Mouse (Mus musculus) stomach, embryonic 15.5 days (tissue): ENCODE measurements around the gene D430042O09Rik. TPM values are rescaled to one million over a fixed set of nuclear protein-coding genes. Genes with fewer than 3 reads are reported as not detected.

ENCODE experiments used
- ATAC-seq: fragments of 200-750 bp; cut with Nextera tagmentation; 2 replicates; pipeline ENCODE4 v1.8.0; 2017; ENCODE audit warnings: low read depth, moderate number of reproducible peaks, moderate TSS enrichment; ENCODE audit not compliant: insufficient read depth, low FRiP score
- H3K27ac ChIP-seq: fragments of 300-500 bp; sonication (generic); 2 replicates; pipeline ENCODE4 v1.5.1; 2015; ENCODE audit warnings: mild to moderate bottlenecking, inconsistent platforms
- H3K27me3 ChIP-seq: fragments of 300-500 bp; sonication (generic); replicated peaks from 2 replicates; pipeline ENCODE4 v1.6.1; 2015; ENCODE audit warnings: inconsistent platforms
- H3K36me3 ChIP-seq: fragments of 300-500 bp; sonication (generic); 2 replicates; pipeline ENCODE4 v1.6.1; 2015; ENCODE audit warnings: inconsistent platforms
- H3K4me1 ChIP-seq: fragments of 300-500 bp; sonication (generic); 2 replicates; pipeline ENCODE4 v1.6.1; 2015; ENCODE audit warnings: inconsistent platforms
- H3K4me2 ChIP-seq: fragments of 300-500 bp; sonication (generic); 2 replicates; pipeline ENCODE4 v1.6.1; 2015; ENCODE audit warnings: mild to moderate bottlenecking, inconsistent platforms
- H3K4me3 ChIP-seq: fragments of 300-500 bp; sonication (generic); replicated peaks from 2 replicates; pipeline ENCODE4 v1.5.1; 2015; ENCODE audit warnings: inconsistent platforms
- H3K9ac ChIP-seq: fragments of 300-500 bp; sonication (generic); 2 replicates; pipeline ENCODE4 v1.6.1; 2015; ENCODE audit warnings: inconsistent platforms
- H3K9me3 ChIP-seq: fragments of 300-500 bp; sonication (generic); 2 replicates; pipeline ENCODE4 v1.6.1; 2016; ENCODE audit warnings: inconsistent platforms
- WGBS: fragments of 180-500 bp; shearing (Covaris S2); methylation state at CpG from one replicate; pipeline ENCODE4 v1.1.7; 2015; 5-methylcytosine and 5-hydroxymethylcytosine counted together
- polyA plus RNA-seq: library from polyadenylated mRNA; unstranded; fragments of >200 nt; fragmentation: Nextera tagmentation; extraction: Ambion mirVana; gene quantifications from 2 replicates; pipeline ENCODE4 v1.2.1, GENCODE M21; 2015

D430042O09Rik gene
- polyA plus RNA-seq, 1 experiment from 2014 or later = 6.0 TPM

DNA sequence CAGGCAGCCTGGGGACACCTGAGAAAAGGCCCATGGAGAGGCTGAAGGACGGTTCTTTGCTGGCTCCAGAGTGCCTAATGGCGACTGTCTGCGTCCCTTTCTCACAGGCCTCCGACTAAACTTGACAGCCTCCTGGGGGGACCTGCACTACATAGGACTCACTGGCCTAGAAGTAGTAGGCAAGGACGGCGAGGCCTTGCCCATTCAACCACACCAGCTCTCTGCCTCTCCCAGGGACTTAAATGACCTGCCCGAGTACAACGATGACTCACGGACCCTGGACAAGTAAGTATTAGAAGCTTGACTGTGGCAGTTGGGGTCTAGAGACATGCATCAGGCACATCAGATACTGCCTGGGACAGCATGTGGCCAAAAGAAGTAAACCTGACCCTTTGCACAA lies 152.7 kb downstream of the D430042O09Rik start:
- 89% methylated on average over 9 of the region's 9 CpGs for WGBS
- Histone ChIP-seq H3K9ac (no peak overlapping the region), H3K27ac (no peak overlapping the region), H3K36me3 (0 out of 2 replicates have a peak, but pooled peaks cover 2% of the 10 kb centered on the region), H3K4me3 (no peak overlapping the region), H3K9me3 (no peaks in the 10 kb centered on the region), H3K27me3 (no peaks in the 10 kb centered on the region), H3K4me2 (no peak overlapping the region), H3K4me1 (peaks cover 12% of the 10 kb centered on the region; the same call in 1 of the 2 replicates)
- ATAC-seq = no peak

GRCm38 (mm10) chr7:125864026-125864425 lies 156.3 kb downstream of the D430042O09Rik start:
- no peak overlapping the region for H3K4me3 ChIP-seq
- ATAC-seq = no peak
- peaks cover 15% of the 10 kb centered on the region; the same call in 1 of the 2 replicates for H3K4me1 ChIP-seq
- no peak overlapping the region for H3K9ac ChIP-seq
- H3K4me2 ChIP-seq = no peak overlapping the region
- H3K36me3 ChIP-seq = 0 out of 2 replicates have a peak, but pooled peaks cover 2% of the 10 kb centered on the region
- no peak overlapping the region for H3K27ac ChIP-seq
- H3K9me3 ChIP-seq = no peaks in the 10 kb centered on the region
- H3K27me3 ChIP-seq = no peaks in the 10 kb centered on the region
- 53% methylated on average over 1 of the region's 1 CpGs for WGBS

DNA sequence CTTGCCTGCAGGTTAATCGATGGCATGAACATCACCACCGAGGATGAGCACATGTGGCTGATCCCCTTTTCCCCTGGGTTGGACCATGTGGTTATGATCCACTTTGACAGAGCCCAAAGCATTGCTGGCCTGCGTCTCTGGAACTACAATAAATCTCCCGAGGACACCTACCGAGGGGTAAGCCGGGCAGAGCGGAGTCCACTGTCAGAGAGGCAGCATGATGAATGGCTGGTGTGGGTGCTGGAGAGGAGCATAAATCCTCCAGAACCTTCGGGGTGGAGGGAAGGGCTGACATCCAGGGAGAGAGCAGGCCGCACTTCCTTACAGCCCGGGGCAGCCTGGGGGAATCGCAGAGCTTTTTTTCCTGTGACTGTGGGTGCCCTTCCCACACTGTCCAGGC lies 157.5 kb downstream of the D430042O09Rik start:
- Histone ChIP-seq H3K9ac (no peak overlapping the region), H3K4me1 (peaks cover 15% of the 10 kb centered on the region; the same call in 1 of the 2 replicates), H3K9me3 (no peaks in the 10 kb centered on the region), H3K36me3 (0 out of 2 replicates have a peak, but pooled peaks cover 2% of the 10 kb centered on the region), H3K4me2 (no peak overlapping the region), H3K27ac (no peak overlapping the region), H3K4me3 (no peak overlapping the region), H3K27me3 (no peaks in the 10 kb centered on the region)
- WGBS = 43% methylated on average over 11 of the region's 11 CpGs
- ATAC-seq = no peak

DNA sequence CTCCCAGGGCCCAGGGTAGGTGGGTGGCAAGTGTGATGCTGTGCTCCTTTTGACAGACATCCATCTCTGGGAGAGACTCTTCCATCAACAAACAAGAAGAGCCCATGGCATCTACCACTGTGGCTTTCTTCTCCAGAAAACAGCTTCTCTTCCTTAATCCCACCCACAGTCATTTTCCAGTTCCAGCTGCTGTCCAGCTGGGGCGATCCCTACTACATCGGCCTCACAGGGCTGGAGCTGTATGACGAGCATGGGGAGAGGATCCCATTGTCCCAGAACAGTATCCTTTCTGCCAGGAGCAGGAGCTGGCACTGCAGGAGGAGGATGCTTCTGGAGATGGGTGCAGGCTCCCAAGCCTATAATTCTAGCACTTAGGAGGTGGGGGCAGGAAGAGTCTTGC lies 160.9 kb downstream of the D430042O09Rik start:
- H3K27ac ChIP-seq = no peak overlapping the region
- H3K9ac ChIP-seq = no peak overlapping the region
- H3K4me3 ChIP-seq = no peak overlapping the region
- H3K36me3 ChIP-seq = no peaks in the 10 kb centered on the region
- WGBS = 88% methylated on average over 3 of the region's 3 CpGs
- H3K9me3 ChIP-seq = no peaks in the 10 kb centered on the region
- peaks cover 22% of the 10 kb centered on the region; the same call in 1 of the 2 replicates for H3K4me1 ChIP-seq
- no peaks in the 10 kb centered on the region for H3K27me3 ChIP-seq
- no peak for ATAC-seq
- no peak overlapping the region for H3K4me2 ChIP-seq

DNA sequence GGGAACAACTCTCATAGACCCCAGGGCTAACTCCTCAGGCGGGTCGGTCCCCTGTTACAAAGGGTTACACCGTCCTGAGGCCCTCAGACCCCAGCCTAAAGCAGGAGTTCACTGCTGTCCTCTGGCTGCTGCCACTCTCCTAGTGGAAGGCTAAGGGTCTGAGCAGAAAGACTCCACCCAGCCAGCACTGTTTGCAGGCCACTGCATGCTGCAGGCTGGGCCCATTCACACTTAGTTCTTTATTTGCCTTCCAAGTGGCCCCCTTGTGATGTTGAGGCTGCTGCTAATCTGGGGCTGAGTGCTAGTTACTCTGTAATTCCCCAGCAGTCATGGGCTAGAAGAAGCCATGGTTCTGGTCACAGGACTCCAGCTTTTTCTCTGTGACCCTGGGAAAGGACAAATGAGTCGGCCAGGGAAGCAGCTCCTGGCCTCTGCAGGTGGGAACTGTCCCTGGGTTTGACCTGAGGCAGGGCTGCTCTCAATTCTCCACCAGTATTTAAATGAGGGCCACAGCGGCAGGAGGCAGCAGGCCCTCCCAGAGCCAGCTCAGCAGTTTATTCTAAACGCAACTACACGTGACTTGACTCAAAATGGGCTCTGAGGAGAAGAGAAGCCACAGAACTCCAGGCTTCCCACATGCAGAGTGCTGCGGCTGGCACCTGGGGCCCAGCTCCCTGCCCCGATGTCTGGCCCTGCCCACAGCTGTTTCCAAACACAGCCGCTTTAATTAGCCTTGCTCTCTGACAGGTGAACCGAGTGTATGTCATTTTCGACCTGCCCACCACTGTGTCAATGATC lies 163.9 kb downstream of the D430042O09Rik start:
- H3K4me1 ChIP-seq = 0 out of 2 replicates have a peak, but pooled peaks cover 7% of the 10 kb centered on the region
- H3K27me3 ChIP-seq = no peaks in the 10 kb centered on the region
- H3K36me3 ChIP-seq = no peaks in the 10 kb centered on the region
- ATAC-seq = no peak; the same call in 1 of the 2 replicates
- no peaks in the 10 kb centered on the region for H3K9me3 ChIP-seq
- 37% methylated on average over 12 of the region's 12 CpGs for WGBS
- no peak overlapping the region for H3K4me2 ChIP-seq
- no peak overlapping the region for H3K27ac ChIP-seq
- H3K4me3 ChIP-seq = no peak overlapping the region
- H3K9ac ChIP-seq = no peak overlapping the region

DNA sequence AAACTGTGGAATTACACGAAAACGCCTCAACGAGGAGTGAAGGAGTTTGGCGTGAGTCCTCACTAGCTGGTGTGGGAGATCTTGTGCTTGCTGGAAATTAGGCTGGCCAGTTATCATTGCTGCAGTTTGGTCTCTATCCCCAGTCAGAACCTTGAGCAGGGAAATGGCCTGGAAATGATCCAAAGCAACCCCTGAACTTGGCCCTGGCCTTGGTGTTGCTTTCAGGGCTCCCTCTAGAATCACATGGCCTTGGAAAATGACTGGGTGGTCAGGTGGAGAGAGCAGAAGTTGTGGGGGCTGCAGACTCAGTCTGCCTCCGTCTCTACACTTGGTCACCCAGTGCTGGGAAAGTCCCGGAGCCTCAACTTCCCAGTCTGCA lies 164.5 kb downstream of the D430042O09Rik start:
- Histone ChIP-seq H3K9ac (no peak overlapping the region), H3K4me1 (0 out of 2 replicates have a peak, but pooled peaks cover 7% of the 10 kb centered on the region), H3K27me3 (no peaks in the 10 kb centered on the region), H3K36me3 (no peaks in the 10 kb centered on the region), H3K4me2 (no peak overlapping the region), H3K9me3 (no peaks in the 10 kb centered on the region), H3K27ac (no peak overlapping the region), H3K4me3 (no peak overlapping the region)
- ATAC-seq = no peak
- 62% methylated on average over 6 of the region's 6 CpGs for WGBS

- ATAC-seq = no peak
- Histone ChIP-seq H3K4me2 (no peak overlapping the region), H3K9ac (no peak overlapping the region), H3K36me3 (no peaks in the 10 kb centered on the region), H3K27ac (no peak overlapping the region), H3K27me3 (no peaks in the 10 kb centered on the region), H3K4me3 (no peak overlapping the region), H3K9me3 (no peaks in the 10 kb centered on the region), H3K4me1 (0 out of 2 replicates have a peak, but pooled peaks cover 7% of the 10 kb centered on the region)
- 70% methylated on average over 3 of the region's 3 CpGs for WGBS
Measured at GRCm38 (mm10) chr7:125872874-125873273, 165.2 kb downstream of the D430042O09Rik start.

- Histone ChIP-seq H3K4me2 (no peak overlapping the region), H3K27me3 (no peaks in the 10 kb centered on the region), H3K9me3 (no peaks in the 10 kb centered on the region), H3K36me3 (no peaks in the 10 kb centered on the region), H3K4me3 (no peak overlapping the region), H3K27ac (no peak overlapping the region), H3K9ac (no peak overlapping the region), H3K4me1 (0 out of 2 replicates have a peak, but pooled peaks cover 7% of the 10 kb centered on the region)
- WGBS = 67% methylated on average over 6 of the region's 6 CpGs
- ATAC-seq = no peak
Measured at GRCm38 (mm10) chr7:125873971-125874495, 166.3 kb downstream of the D430042O09Rik start.

DNA sequence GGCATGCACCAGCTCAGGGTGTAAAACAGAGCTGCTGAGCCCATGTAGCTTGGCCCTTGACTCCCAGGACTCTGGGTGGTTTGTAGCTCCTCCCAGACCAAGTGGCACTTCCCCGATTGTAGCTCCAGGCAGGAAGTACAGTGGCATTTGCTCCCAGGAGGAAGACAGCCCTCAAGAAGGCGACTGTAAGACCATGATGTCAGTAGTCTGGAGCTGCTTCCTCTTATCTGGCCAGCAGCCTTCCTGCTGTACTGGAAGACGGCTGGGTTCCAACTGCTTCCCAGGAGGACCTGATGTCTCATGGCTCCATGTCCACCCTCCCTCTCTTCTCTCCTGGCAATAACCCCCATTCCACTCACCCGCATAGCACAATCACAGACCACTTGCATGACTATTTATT lies 170.4 kb downstream of the D430042O09Rik start:
- H3K4me2 ChIP-seq = no peak overlapping the region
- H3K9me3 ChIP-seq = no peaks in the 10 kb centered on the region
- no peak overlapping the region for H3K4me3 ChIP-seq
- H3K27ac ChIP-seq = no peak overlapping the region
- no peaks in the 10 kb centered on the region for H3K27me3 ChIP-seq
- no peaks in the 10 kb centered on the region for H3K36me3 ChIP-seq
- no peak for ATAC-seq
- no peak overlapping the region for H3K9ac ChIP-seq
- no peaks in the 10 kb centered on the region for H3K4me1 ChIP-seq
- 72% methylated on average over 4 of the region's 4 CpGs for WGBS

DNA sequence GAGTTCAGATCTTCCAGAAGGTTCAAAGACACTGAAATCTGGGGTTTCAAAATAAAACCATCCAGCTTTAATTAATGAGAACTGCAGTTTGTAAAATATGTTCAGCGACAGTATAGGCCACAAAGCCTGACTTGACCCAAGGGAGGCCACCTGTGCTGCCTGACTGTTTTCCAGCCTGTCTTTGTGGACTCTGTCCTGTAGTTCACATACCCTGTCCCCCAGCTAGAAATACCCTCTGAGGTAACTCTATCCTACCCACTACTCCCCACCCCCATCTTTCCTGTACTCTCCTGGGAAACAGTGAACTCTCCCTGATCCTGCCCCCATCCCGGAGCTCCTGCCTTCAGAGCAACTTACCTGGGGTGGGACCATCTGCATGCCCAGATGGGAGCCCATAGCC lies 175.5 kb downstream of the D430042O09Rik start:
- 74% methylated on average over 2 of the region's 2 CpGs for WGBS
- no peak for ATAC-seq
- H3K4me1 ChIP-seq = 0 out of 2 replicates have a peak, but pooled peaks cover 8% of the 10 kb centered on the region
- H3K4me2 ChIP-seq = no peak overlapping the region
- no peaks in the 10 kb centered on the region for H3K36me3 ChIP-seq
- H3K4me3 ChIP-seq = no peak overlapping the region
- H3K9ac ChIP-seq = no peak overlapping the region
- no peaks in the 10 kb centered on the region for H3K27me3 ChIP-seq
- H3K9me3 ChIP-seq = no peaks in the 10 kb centered on the region
- H3K27ac ChIP-seq = no peak overlapping the region

DNA sequence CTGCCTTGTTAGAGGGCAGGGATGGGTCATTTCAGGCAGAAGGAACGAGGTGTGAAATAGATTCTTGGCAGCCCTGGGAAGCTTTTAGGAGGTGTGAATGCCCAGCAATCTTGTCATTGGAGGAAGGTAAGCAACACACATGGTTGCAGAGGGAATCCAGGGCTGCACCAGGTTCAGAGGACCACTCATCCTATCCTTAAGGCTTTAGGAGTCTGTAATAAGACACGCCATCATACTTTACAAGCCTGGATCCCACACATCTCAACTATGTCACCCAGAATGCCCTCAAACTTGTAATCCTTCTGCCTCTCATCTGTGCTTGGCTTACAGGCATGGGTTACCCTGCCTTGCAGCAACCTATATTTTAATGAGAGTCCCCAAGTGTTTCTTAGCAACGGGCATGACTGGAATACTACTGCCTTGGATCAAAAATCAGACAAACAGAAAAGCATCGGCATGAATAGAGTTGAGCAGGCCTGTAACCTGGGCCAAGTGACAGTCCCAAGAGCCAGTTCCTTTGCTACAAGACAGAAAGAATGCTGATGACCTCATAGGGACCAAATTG lies 178.5 kb downstream of the D430042O09Rik start:
- ATAC-seq = no peak
- Histone ChIP-seq H3K4me2 (no peak overlapping the region), H3K9me3 (no peaks in the 10 kb centered on the region), H3K36me3 (no peaks in the 10 kb centered on the region), H3K9ac (no peak overlapping the region), H3K27me3 (no peaks in the 10 kb centered on the region), H3K4me1 (0 out of 2 replicates have a peak, but pooled peaks cover 9% of the 10 kb centered on the region), H3K27ac (no peak overlapping the region), H3K4me3 (no peak overlapping the region)
- 68% methylated on average over 4 of the region's 4 CpGs for WGBS

- 0 out of 2 replicates have a peak, but pooled peaks cover 9% of the 10 kb centered on the region for H3K4me1 ChIP-seq
- no peaks in the 10 kb centered on the region for H3K36me3 ChIP-seq
- 48% methylated on average over 4 of the region's 4 CpGs for WGBS
- no peaks in the 10 kb centered on the region for H3K27me3 ChIP-seq
- no peak for ATAC-seq
- no peak overlapping the region for H3K27ac ChIP-seq
- no peaks in the 10 kb centered on the region for H3K9me3 ChIP-seq
- no peak overlapping the region for H3K4me2 ChIP-seq
- H3K9ac ChIP-seq = no peak overlapping the region
- H3K4me3 ChIP-seq = no peak overlapping the region
Measured at GRCm38 (mm10) chr7:125887124-125887523, 179.4 kb downstream of the D430042O09Rik start.
